15 mouse cellular contexts compared by ENCODE assay signal in genomic region chr12:86181320-86181751, GRCm38 (mm10).
A peak's percentile ranks its signal among the peaks of the same experiment; 100 is the strongest.
DNase-seq lines count a peak whose midpoint lies in the region; ATAC-seq and TF ChIP-seq lines count a peak whose summit lies in the region.
"Had no signal": no experiment of that assay in that cellular context is flagged by ENCODE, and none has a peak within 500 bp of the region (broad histone marks: within the 10 kb centered on the region; RNA-seq: fewer than 3 reads in every experiment).

No protein-coding gene starts in this region.

- no peaks in the 10 kb centered on the region for H3K9me3 ChIP-seq in forebrain, embryonic 14.5 days (replicated peaks; ENCODE audit: control insufficient read depth, low read length)
- H3K9me3 ChIP-seq in liver, postnatal 0 days (ENCODE audit: low read length), result no peaks in the 10 kb centered on the region
- H3K9me3 ChIP-seq: embryonic facial prominence, embryonic 15.5 days had no signal

- peaks cover 24% of the 10 kb centered on the region for H3K4me1 ChIP-seq in forebrain, embryonic 14.5 days (ENCODE audit: control insufficient read depth, insufficient read depth, low read length)
- H3K4me1 ChIP-seq in liver, postnatal 0 days (ENCODE audit: insufficient read depth), result no peaks in the 10 kb centered on the region

- no peak for TF ChIP-seq EP300 in liver, postnatal 0 days (IDR thresholded peaks at IDR 0.05; ENCODE audit: low read depth)

- no peaks in the 10 kb centered on the region for H3K36me3 ChIP-seq in forebrain, embryonic 14.5 days (ENCODE audit: control insufficient read depth, insufficient read depth, low read length)
- H3K36me3 ChIP-seq in liver, postnatal 0 days (replicated peaks; ENCODE audit: insufficient read depth, low read length), result no peaks in the 10 kb centered on the region
- H3K36me3 ChIP-seq: embryonic facial prominence, embryonic 15.5 days had no signal

- ATAC-seq in forebrain, embryonic 14.5 days, result peak; percentile 84
- ATAC-seq in liver, postnatal 0 days, result no peak

- 17% methylated on average over 8 of the region's 8 CpGs for WGBS in forebrain, embryonic 14.5 days
- 25% methylated on average over 8 of the region's 8 CpGs for WGBS in liver, postnatal 0 days (ENCODE audit: insufficient replicate concordance)

- no peak overlapping the region for H3K9ac ChIP-seq in forebrain, embryonic 14.5 days (ENCODE audit: low read length)
- H3K9ac ChIP-seq in liver, postnatal 0 days (replicated peaks), result no peak overlapping the region
- H3K9ac ChIP-seq: embryonic facial prominence, embryonic 15.5 days had no signal

- intact Hi-C loops in left cerebral cortex, postnatal 14 days (cut with DNase I), result no loop called here

- peak; percentile 57 for DNase-seq in embryo, embryonic 10 days (ENCODE audit: low spot score)
- DNase-seq in embryo, embryonic 9.5 days (ENCODE audit: extremely low spot score), result no peak
- DNase-seq in forebrain, embryonic 14.5 days (ENCODE audit: low spot score), result peak; percentile 82
- peak; percentile 54 for DNase-seq in mesoderm, embryonic 11.5 days (ENCODE audit: low read depth, low spot score)
- DNase-seq in retina, embryonic 14.5 days (ENCODE audit: low spot score), result peak; percentile 61
- DNase-seq in liver, postnatal 0 days, result no peak
- DNase-seq in left cerebral cortex, postnatal 14 days (ENCODE audit: low spot score in 2 of 2), result no peak
- DNase-seq in cerebellum, adult 11-12 months, result no peak
- DNase-seq: adrenal gland, adult 8-10 months; gastrocnemius, postnatal 14 days; kidney, adult 11 months; layer of hippocampus, adult 9-11 months; liver; lung, postnatal 14 days had no signal

- no peak overlapping the region for H3K4me3 ChIP-seq in forebrain, embryonic 14.5 days (ENCODE audit: low read depth, low read length)
- no peak overlapping the region for H3K4me3 ChIP-seq in liver, postnatal 0 days (ENCODE audit: low read depth, low read length)
- H3K4me3 ChIP-seq: embryonic facial prominence, embryonic 15.5 days had no signal

- peak overlapping the region; percentile 45 for H3K27ac ChIP-seq in forebrain, embryonic 14.5 days (ENCODE audit: low read depth, low read length)
- H3K27ac ChIP-seq in liver, postnatal 0 days (ENCODE audit: low read depth), result no peak overlapping the region
- H3K27ac ChIP-seq: embryonic facial prominence, embryonic 15.5 days had no signal

- no peak overlapping the region for H3K4me2 ChIP-seq in forebrain, embryonic 14.5 days (ENCODE audit: low read length)
- H3K4me2 ChIP-seq in liver, postnatal 0 days (ENCODE audit: low read depth, low read length), result no peak overlapping the region
- H3K4me2 ChIP-seq: embryonic facial prominence, embryonic 15.5 days had no signal

- TF ChIP-seq CTCF in liver, postnatal 0 days (IDR thresholded peaks at IDR 0.05; ENCODE audit: low read depth), result no peak

- no peaks in the 10 kb centered on the region for H3K27me3 ChIP-seq in forebrain, embryonic 14.5 days (replicated peaks; ENCODE audit: control insufficient read depth, insufficient read depth, low read length)
- H3K27me3 ChIP-seq in liver, postnatal 0 days (ENCODE audit: insufficient read depth, low read length), result no peaks in the 10 kb centered on the region
- H3K27me3 ChIP-seq: embryonic facial prominence, embryonic 15.5 days had no signal

Comparison
In these comparisons a context has a peak if more than half of its experiments do, and no peak if none do; other contexts are left out.
1. DNase-seq: peak in embryo, embryonic 10 days (single experiment), forebrain, embryonic 14.5 days (single experiment), mesoderm, embryonic 11.5 days (single experiment) and retina, embryonic 14.5 days (single experiment); none in embryo, embryonic 9.5 days (single experiment), liver, postnatal 0 days (single experiment), left cerebral cortex, postnatal 14 days (0 of 2) and cerebellum, adult 11-12 months (single experiment).